Mouse (Mus musculus): ENCODE measurements around the gene Otol1.

Otol1 gene

DNA sequence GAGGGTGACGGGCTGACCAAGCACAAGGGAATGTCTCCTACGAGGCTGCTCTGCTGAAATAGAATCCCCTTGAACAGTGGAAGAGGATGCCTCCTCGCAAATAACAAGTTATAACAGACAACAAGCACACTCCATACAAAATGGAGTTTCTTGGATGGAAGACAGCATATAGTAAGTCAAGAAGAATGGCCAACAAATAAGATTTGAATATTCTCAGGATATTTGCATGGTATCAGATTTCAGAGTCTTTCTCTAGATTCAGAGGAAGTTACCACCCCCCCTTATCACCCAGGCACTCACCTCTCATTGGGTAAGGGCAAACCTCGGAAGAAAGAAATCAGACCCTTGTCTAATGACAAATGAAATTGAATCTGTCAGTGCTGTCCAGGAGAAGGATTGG is at the start of gene Otol1:
Gene Otol1, plus strand, starts transcription at position 301 of the 400 bp plus-strand sequence.
- DNase-seq: no peak

- DNase-seq: peak; percentile 26
These were observed 45.2 kb upstream of the Otol1 start for GRCm38 (mm10) chr3:69962187-69962586.

GRCm38 (mm10) chr3:69971482-69972097 is 35.8 kb upstream of the Otol1 start:
- DNase-seq: no peak

DNA sequence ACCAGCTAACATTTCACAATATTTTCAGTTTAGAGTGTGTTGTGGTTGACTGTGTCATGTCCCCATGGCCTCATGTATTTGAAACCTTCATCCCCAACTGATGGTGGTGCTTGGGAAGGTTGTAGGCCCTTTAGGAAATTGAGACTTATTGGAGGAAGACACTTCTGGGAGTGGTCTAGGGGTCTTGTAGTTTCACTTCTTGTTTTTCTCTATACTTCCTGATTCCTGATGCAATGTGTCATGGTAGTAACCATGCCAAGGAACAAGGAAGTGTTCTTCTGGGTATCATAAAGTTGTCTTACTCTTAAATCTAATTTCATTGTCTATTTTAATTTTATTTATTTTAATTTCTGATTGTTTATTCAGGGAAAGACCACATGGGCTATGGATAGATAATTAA is 29.3 kb upstream of the Otol1 start:
- no peak for DNase-seq

DNA sequence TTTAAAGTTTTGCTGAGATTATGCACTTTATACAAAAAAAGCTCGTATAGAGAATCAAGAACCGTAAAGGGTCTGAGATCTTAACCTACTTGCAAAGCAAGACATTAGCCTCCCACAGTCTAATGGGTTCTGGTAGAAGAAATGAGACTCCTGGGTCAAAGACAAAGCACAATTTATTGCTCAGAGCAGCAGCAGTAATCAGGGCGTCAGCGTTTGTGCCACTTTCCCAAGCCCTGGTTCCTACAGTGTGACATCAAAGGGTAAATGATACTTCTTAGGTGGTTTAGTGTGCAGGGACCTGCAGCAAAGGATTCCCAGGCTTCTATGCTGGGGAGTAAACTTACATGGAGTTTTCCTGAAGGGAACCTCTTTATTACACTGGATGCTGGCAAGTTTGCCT is 13.6 kb upstream of the Otol1 start:
- no peak for DNase-seq

DNA sequence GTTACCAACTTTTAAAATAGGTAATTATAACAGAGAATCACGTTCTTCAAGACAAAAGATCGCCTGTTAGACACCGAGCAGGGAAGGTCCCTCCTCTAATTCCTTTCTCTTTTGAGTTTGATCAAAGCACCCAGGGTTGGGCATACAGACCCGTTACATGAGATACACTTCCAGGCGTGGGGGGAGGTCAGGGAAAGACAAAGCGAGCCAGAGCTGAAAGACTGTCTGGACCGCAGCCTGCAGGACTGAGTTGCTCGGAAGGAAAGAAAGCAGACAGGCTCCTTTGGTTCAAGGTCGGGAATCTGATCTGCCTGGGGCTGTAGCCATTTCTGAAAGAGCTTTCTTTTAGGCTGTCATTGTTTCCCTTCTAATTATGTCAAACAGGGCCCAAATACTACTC is 5.9 kb upstream of the Otol1 start:
- no peak for DNase-seq

DNA sequence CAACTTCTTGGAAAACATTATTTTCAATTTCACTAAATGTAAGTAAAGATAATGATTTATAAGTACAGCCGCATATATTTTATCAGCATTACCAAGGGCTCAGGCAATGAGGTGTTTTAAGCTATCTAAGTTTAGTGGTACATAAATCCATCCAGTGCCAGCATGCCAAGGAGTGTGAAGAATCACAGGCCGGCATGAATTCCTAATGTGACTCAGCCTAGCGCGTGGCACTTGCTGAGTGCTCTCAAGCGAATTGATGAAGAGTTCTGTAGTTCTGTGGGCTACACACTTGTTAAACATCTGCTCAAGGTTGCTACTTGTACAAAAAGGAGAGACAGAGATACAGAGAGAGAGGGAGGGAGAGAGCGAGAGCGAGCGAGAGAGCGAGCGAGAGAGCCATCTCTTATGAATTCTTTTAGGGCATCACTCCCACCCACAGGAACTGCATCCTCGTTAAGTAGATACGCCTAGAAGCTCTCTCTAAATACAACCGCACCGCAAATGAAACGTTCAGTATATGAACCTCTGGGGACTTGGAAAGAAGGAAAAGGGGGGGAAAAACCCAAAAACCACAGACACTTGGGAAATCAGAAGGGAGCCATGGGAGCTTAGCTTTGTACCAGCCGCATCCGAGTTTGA is 4.2 kb upstream of the Otol1 start:
- DNase-seq: no peak

GRCm38 (mm10) chr3:70003955-70004354 is 3.5 kb upstream of the Otol1 start:
- DNase-seq: no peak

DNA sequence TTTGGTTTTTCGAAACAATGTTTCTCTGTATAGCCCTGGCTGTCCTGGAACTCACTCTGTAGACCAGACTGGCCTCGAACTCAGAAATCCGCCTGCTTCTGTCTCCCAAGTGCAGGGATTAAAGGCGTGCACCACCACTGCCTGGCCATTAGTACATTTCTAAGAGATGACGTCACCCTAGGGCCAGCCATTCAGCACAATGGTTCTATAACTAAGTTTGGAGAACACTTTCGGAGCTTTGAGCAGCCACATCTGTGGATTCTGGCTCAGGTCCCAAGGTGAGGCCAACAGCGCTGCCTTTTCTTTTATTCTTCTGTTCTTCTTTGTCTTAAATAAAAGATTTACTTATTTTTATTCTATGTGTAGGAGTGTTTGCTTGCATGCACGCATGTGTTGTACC is 3.0 kb upstream of the Otol1 start:
- DNase-seq: no peak

DNA sequence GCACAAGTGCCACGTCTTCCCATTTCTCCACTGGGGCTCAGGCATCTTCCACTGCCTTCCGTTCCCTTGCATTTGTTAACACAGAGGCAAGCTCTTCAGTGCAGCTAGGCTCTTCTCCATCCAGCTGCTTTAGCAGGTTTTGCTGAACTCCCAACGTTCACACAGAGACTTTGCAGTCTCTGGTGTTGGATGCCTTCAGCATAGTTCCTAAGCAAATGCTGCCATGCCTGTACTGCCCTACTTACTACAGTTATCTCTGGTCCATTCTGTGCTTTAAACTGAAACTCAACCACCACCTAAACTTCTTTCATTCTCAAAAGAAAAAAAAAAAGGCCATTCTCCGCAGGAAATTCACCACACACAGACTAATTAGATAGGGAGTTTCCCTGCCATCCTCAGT is 5.2 kb downstream of the Otol1 start:
- DNase-seq: no peak

DNA sequence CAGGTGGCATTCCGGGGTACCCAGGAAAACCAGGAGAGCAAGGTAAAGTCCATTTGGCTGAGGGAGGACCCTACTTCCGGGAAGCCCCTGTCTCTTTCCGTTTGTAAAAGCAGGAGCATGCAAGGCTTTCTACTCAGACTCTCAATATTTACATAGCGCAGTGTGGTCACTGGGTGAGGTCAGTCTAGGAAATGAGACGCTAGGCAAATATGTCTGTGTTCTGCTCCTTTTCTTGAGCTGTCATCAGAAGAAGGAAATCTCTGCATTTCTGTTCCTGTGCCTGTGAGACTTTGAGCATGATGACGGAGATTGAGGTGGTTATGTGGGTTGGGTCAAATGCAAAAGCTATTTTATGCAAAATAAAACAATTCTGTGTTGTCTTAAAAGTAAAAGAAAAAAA is 19.2 kb downstream of the Otol1 start:
- DNase-seq: no peak

GRCm38 (mm10) chr3:70029260-70029659 is 21.8 kb downstream of the Otol1 start:
- DNase-seq: no peak

DNA sequence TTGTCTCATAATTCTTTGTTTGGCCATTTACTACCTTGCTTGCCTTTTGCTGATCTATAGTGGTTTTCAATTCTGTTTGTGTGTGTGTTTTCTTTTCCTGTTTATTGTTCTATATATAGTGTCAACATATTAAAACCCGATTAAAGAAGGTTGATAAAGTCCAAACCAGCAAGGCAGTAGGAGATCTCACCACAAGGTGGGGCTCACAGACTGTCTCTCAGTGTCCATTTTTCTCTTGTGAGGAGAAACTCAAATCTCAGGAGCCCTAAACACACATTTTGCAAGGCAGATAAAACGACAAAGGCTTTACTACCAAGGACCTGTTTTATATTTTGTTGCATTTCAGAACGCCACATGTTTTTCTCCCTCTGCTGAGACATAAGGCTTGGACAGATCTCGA is 28.2 kb downstream of the Otol1 start:
- no peak for DNase-seq

All from lung, postnatal 14 days (tissue).